Mouse (Mus musculus) sigmoid colon, adult 10 weeks (tissue): ENCODE data around the gene Olfr798. TPM values are rescaled to one million over a fixed set of nuclear protein-coding genes. Genes with fewer than 3 reads are reported as not detected.

ENCODE experiments used
- polyA plus RNA-seq: library from polyadenylated mRNA; stranded (reverse); fragments of 350-450 nt; fragmentation: Illumina TruSeq; extraction: RNeasy Lipid Tissue Mini Kit (QIAGEN cat#74804); gene quantifications from one replicate; pipeline ENCODE4 v1.2.3, GENCODE M21; 2014; ENCODE audit warnings: low read depth, low replicate concordance

Gene Olfr798
- polyA plus RNA-seq = not detected

GRCm38 (mm10) chr10:129627834-129628233 lies at the start of gene Olfr798:
TSS of gene Olfr798 (minus strand) at chr10:129627934.

GRCm38 (mm10) chr10:129673765-129674164 lies 46.0 kb upstream of the Olfr798 start, which contains the start of gene Olfr801:
TSS of gene Olfr801 (minus strand) at chr10:129673865.

GRCm38 (mm10) chr10:129657394-129657793 lies 29.7 kb upstream of the Olfr798 start, which contains the start of gene Olfr800:
TSS of gene Olfr800 (plus strand) at chr10:129657694.

DNA sequence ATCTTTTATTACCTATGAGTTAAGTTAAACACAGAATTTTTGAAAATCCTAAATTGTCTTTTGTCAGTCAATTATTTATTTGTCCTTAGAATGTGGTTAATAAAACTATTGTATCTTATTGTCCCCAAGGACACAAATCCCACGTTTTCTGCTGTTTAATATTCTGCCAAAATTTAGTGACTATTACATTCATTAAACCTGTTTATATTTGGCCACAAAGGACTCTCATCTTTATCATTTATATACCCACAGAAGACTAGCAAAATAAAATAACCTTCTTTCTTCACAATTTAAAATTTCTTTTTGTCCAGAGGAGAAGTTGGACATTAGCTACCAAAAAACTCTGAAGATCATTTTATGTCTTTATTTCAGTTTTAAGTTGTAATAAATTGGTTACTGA lies 9.4 kb upstream of the Olfr798 start, which contains the start of gene Olfr799:
Gene Olfr799, plus strand, starts transcription at position 301 of the 400 bp plus-strand sequence.

DNA sequence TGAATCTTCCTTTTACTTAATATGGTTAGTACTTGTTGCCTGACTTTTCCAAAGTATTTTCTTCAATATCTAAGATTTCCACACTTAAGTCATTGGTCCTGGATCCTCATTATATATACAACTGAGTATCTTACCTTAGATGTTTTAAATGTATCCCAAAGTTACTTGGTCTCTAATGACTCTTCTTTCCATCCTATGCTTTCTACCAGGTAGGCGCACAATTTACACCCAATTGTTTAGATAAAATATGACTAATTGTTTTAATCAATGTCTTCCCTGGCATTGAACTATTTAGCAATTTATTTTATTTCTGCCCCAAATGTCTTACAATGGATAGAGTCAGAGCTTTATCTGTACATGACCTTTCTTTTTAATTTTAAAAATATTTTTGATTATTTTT lies 15.3 kb downstream of the Olfr798 start, which contains the start of gene Olfr796:
Gene Olfr796, minus strand, starts transcription at position 101 of the 400 bp plus-strand sequence.

Other genes starting within 250 kb of the Olfr798 start
- gene Olfr784, start 243.9 kb downstream of the Olfr798 start, polyA plus RNA-seq = not detected
- gene Olfr785, start 222.5 kb downstream of the Olfr798 start, polyA plus RNA-seq = not detected
- gene Olfr786, start 200.6 kb downstream of the Olfr798 start, polyA plus RNA-seq = not detected
- not detected for gene Olfr787, start 166.1 kb downstream of the Olfr798 start, polyA plus RNA-seq
- not detected for gene Olfr788, start 156.9 kb downstream of the Olfr798 start, polyA plus RNA-seq
- not detected for gene Olfr789, start 143.2 kb downstream of the Olfr798 start, polyA plus RNA-seq
- not detected for gene Olfr790, start 129.4 kb downstream of the Olfr798 start, polyA plus RNA-seq
- not detected for gene Olfr791, start 106.1 kb downstream of the Olfr798 start, polyA plus RNA-seq
- not detected for gene Olfr792, start 88.8 kb downstream of the Olfr798 start, polyA plus RNA-seq
- not detected for gene Olfr794, start 60.3 kb downstream of the Olfr798 start, polyA plus RNA-seq
- not detected for gene Olfr796, start 15.4 kb downstream of the Olfr798 start, polyA plus RNA-seq
- not detected for gene Olfr799, start 9.6 kb upstream of the Olfr798 start, polyA plus RNA-seq
- gene Olfr800, start 29.8 kb upstream of the Olfr798 start, polyA plus RNA-seq = not detected
- gene Olfr801, start 45.9 kb upstream of the Olfr798 start, polyA plus RNA-seq = not detected
- not detected for gene Olfr802, start 60.2 kb upstream of the Olfr798 start, polyA plus RNA-seq
- not detected for gene Olfr803, start 66.4 kb upstream of the Olfr798 start, polyA plus RNA-seq
- not detected for gene Olfr804, start 75.3 kb upstream of the Olfr798 start, polyA plus RNA-seq
- gene Olfr805, start 101.4 kb upstream of the Olfr798 start, polyA plus RNA-seq = not detected
- not detected for gene Olfr806, start 114.0 kb upstream of the Olfr798 start, polyA plus RNA-seq
- not detected for gene Olfr807, start 129.9 kb upstream of the Olfr798 start, polyA plus RNA-seq
- gene Olfr808, start 137.5 kb upstream of the Olfr798 start, polyA plus RNA-seq = not detected
- not detected for gene Olfr809, start 146.7 kb upstream of the Olfr798 start, polyA plus RNA-seq
- not detected for gene Olfr810, start 167.0 kb upstream of the Olfr798 start, polyA plus RNA-seq
- not detected for gene Olfr811, start 176.5 kb upstream of the Olfr798 start, polyA plus RNA-seq
- not detected for gene Olfr812, start 218.2 kb upstream of the Olfr798 start, polyA plus RNA-seq
- gene Olfr813, start 227.4 kb upstream of the Olfr798 start, polyA plus RNA-seq = not detected